Mouse (Mus musculus) small intestine, adult 2 months (tissue): ENCODE data around the gene Zfp710.

Experiments
- CTCF ChIP-seq: fragments of 200-500 bp; IDR thresholded peaks from 2 replicates; pipeline ENCODE4 v1.5.1; 2012; ENCODE audit warnings: low read depth, mild to moderate bottlenecking, control low read depth, inconsistent platforms, low read length, moderate library complexity, mixed read lengths; ENCODE audit not compliant: insufficient replicate concordance, insufficient read length; ENCODE audit errors: extremely low read depth
- POLR2A ChIP-seq: fragments of 200-500 bp; IDR thresholded peaks from 2 replicates; pipeline ENCODE4 v1.6.1; 2012; ENCODE audit warnings: low read depth, mild to moderate bottlenecking, control low read depth, inconsistent platforms, low read length, moderate library complexity

- TF ChIP-seq POLR2A (no peak), CTCF (no peak)
These were observed 11.1 kb downstream of the Zfp710 start for GRCm38 (mm10) chr7:80035748-80036147.
